Mouse (Mus musculus) cerebellum, adult 2 months (tissue): ENCODE results near the gene Edem1.

Experiments used
- CTCF ChIP-seq: fragments of 200-500 bp; IDR thresholded peaks from 2 replicates; pipeline ENCODE4 v1.5.1; 2011; ENCODE audit warnings: low read depth, mild to moderate bottlenecking, control low read depth, low read length, moderate library complexity, borderline replicate concordance; ENCODE audit not compliant: insufficient read depth
- POLR2A ChIP-seq: fragments of 200-500 bp; IDR thresholded peaks from 2 replicates; pipeline ENCODE4 v1.6.1; 2011; ENCODE audit warnings: low read length, control low read depth, borderline replicate concordance; ENCODE audit not compliant: insufficient read depth

- TF ChIP-seq CTCF (no peak), POLR2A (no peak)
Observed at GRCm38 (mm10) chr6:108902124-108902523, 73.7 kb downstream of the Edem1 start.
